Mouse (Mus musculus): ENCODE measurements around the gene Ribc2.

The Ribc2 gene

DNA sequence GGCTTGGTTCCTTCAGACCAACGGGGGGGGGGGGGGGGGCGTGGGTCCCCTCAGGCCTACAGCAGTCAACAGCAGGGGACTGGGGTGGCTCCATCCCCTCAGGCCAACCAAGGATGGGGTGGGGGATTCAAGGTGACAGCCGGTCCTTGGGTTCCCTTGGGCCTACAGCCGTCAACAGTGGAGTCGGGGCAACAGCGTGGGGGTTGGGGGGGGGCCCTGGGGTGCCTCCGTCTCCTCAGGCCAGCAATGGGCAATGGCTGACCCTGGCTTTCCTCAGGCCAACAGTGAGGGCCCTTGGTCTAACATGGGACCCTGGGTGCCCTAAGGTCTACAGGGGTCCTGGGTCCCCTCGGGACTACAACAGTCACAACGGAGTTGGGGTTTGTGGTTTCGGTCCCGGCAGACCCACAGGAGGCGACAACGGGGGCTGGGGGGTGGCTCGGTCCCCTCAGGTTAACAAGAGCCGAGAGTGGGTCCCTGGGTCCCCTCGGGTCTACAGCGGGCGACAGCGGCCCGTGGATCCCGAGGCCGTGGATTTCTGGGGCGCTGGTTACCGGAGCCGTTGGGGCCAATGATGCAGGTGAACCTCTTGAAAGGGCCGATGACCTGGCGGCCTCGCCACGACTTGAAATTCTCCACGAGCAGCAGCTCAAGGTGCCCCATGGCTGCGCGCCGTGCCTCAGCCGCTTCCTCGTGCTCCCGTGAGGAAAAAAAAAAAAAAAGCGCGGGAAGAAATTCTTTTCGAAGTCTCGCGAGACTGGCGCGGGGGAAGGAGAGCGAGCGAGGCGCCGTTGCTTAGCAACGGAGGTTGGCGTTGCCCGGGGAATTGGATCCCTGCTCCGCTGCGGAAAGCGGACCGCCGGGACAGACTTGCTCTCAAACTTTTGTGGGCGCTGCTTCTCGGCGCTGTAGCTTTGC is at the start of gene Ribc2, which contains the start of gene Smc1b:
TSS of gene Ribc2 (plus strand) at position 804 of the 918 bp plus-strand sequence.
TSS of gene Smc1b (minus strand) at position 690 of the 918 bp plus-strand sequence.
- peak; percentile 77 for DNase-seq

DNA sequence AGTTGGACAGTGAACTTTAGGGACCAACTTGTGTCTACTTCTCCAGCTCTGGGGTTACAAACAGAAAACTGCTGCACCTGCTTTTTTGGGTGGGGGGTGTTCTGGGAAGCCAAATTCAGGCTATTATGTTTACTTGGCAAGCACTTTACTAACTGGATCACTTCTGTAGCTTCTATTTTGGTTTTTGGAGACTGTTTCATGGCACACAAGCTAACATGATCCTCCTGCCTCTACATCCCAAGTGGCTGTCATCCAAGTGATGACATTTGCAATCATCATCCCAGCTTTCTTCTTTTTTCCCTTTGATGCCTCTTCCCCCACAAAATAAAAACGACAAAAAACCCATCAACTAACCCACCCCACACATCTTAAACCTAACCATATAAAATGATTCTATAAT is 46.2 kb upstream of the Ribc2 start:
- DNase-seq = no peak

DNA sequence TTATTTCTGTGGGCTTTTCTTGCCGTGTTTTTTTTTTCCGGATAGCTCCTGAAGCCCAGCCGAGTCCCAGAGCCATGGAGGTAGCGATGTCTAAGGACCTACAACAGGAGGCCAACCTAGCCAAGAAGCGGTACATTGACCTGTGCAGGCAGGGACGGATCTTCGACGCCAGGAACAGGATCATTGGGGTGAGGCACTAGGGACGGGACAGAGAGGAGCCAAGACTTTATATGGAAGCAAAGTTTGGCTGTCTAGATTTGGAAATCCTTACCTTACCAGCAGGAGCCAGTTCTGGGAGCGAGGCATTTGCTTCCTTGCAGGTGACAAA is 279 bp downstream of the Ribc2 start:
- no peak for DNase-seq

DNA sequence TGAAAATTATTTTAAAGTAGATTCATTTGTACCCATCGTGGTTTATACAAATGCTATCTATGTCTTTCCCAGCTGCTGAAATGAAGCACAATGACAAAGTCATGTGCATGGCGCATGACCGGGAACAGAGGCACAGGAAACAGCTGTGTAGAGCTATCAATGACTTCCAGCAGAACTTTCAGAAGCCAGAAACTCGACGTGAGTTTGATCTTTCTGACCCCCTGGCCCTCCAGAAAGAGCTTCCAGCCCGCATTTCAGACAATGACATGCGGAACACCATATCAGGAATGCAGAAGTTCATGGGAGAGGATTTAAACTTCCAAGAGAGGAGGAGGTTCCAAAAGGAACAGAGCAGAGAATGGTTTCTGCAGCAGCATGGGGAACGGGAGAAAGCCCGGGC is 3.3 kb downstream of the Ribc2 start:
- DNase-seq = no peak

DNA sequence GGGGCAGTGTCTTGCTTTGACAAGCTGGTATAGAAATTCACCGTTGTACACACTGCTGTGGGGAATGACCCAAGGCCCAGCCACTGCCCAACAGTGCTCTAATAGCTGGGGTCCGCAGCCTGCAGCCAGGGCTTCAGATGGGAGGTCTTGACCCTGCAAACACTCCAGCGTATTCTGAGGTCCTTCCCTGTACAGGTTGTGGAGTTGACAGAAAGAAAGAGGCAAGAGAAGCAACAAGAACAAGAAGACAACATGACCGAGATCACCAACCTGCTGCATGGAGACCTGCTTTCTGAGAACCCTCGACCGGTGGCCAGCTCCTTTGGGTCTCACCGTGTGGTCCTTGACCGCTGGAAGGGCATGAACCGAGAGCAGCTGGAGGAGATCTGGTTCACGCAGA is 9.4 kb downstream of the Ribc2 start:
- no peak for DNase-seq

DNA sequence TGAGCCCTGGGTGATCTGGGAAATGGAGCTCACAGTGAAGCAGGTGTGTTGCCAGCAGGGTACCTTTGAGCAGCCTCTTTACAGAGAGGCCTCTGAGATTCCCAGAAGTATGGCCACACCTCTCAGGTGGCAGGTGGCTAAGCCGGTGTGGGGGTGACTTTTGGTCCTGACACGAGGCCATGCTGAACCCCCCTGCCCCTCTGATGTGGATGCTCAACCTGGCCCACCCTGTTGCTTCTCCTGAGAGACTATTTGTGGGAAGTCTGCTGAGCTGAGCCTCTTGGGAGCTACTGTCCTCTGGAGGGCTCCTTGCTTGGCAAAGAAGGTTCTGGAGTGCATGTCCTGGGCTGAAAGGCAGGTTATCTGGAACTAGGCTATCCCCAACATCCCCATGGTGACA is 10.6 kb downstream of the Ribc2 start:
- no peak for DNase-seq

DNA sequence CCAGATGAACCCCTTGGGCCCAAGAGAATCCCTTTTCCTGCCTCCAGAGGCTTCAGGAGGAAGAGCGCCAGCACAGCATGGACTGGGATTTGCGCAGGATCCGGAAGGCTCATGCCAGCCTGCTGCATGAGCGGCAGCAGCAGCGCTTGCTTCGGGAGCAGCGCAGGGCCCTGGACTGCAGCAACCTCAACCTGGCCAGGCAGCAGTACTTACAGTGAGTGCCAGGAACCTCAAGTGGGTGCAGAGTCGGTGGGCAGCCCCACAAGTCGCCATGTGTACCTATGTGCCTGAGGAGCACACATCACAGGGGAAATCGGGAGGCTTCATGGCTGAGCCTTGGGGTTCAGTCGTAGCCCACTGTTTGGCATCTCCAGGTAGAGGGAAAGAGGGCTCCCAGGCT is 11.3 kb downstream of the Ribc2 start:
- DNase-seq = no peak

DNA sequence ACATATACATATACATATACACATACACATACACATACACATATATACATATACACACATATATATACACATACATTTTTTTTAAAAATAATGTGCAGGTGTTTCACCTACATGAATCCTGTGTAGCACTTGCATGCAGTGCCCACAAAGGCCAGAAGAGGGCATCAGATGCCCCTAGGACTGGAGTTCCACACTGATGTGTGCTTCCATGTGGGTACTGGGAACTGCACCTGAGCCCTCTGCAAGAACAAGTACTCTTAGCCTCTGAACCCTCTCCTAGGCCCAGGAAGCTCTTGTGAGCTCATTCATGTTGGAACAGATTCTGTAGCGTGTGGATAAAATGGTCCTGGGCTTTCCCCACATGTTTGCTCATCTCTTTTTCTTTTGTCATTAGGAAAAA is 11.9 kb downstream of the Ribc2 start:
- DNase-seq = no peak

DNA sequence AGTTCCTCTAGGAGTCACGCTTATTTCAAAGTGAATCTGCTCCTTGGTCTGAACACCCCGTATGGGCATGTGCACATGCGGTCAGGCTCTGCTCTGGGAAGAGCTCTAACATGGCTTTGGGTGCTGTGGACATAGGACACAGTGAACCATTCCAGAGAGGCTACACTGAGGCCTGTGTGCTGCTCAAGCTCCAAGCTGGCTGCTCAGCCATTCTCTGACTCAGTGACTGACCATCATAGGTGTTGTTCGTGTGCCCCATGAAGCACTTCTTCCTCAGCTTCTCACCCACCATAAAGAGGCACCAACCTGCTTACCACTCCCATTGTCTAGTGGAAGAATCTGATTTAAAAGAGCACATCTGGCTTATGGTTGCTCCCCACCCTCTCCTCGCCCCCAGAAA is 12.4 kb downstream of the Ribc2 start:
- no peak for DNase-seq

DNA sequence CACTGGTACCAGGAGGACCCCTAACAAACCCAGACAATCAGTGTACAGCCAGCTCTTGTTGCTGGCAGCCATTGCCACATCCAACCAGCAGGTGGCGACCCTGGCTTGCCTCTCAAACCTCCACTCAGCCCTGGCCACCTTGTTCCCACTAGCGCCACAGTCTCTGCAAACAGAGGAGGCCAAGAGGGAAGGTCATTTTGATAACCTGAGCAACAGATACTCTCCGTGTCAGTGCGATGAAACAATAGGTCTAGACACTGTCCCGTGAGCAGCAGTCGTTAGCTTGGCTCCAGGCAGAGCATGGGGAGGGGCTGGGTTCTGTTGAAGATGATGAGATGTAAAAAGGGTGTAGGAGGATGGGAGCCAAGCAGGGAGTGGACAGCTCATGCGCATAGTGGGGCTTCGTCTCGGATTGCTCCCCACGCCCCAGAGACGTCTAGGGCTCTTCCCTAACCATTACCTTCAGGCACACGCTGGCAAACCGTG is 19.6 kb downstream of the Ribc2 start:
- peak; percentile 80 for DNase-seq

DNA sequence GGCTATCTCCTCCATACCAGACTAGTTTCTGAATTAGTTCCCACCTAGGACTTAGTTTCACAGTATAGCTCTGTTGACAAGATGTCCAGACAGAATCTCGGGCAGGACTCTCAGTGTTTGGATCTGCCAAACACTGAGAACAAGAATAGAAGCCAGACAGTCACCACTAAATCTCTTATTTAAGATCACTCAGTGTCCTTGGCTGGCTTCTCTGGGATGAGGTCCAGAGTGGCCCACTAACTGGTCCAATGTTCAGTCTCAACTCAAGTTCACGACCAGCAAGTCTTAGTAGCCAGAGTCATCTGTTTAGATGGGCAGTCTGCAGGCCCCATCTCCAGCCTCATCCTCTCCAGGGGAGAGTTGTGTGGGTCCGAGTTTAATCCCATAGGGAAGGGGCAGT is 20.7 kb downstream of the Ribc2 start:
- peak; percentile 27 for DNase-seq

DNA sequence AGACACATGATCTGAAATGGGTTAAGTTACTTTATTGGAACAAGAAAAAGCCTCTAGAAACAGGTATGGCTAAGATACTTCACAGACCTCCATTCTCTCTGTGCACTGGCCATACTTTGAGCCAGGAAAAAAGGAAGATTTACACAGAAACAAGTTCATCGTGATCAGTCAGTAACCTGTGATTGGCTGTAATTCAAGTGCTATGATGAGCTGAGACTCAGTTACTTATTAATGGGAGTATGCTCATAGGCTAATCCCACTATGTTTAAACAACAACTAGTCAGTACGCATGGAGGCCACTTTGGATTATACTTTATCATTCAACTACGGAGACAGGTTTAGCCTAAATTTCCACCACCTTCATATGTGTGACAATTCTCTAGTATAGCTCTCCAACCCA is 22.2 kb downstream of the Ribc2 start:
- DNase-seq = peak; percentile 47

DNA sequence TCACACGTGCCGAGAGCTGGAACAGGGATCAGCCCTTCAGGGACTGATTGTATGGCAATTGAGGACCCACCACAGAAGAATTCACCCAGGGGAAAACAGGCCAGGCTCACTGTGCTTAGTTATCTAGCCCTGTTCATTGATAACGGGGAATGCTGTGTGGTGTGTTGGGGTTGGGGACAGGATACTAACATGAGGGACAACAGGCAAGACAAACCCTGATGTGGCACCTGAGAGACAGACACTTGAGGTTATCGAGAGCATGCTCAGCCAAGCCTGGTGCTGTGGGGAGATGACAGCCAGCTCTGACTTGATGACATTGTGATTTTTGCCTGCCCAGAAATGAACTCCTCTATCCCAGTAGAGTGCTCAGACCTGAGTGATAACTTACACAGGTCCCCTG is 24.3 kb downstream of the Ribc2 start:
- no peak for DNase-seq

DNA sequence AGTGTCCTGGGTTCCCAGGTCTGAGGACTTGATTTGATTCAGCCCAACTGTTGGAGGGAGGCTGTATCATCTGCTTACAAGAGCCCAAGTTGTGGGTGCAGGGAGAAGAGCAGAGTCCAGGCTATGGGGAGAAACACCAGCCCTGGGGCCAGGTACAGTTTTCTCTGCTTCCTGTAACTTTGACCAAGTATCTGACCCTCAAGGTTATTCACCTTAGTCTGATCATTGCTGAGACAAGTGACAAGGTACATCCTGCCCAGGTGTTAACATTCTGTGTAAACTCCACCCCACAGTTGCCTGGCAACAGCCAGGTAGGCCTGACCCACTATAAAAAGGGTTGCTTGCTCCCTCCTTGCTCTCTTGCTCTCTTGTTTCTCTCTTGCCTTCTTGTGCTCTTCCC is 29.5 kb downstream of the Ribc2 start:
- no peak for DNase-seq

DNA sequence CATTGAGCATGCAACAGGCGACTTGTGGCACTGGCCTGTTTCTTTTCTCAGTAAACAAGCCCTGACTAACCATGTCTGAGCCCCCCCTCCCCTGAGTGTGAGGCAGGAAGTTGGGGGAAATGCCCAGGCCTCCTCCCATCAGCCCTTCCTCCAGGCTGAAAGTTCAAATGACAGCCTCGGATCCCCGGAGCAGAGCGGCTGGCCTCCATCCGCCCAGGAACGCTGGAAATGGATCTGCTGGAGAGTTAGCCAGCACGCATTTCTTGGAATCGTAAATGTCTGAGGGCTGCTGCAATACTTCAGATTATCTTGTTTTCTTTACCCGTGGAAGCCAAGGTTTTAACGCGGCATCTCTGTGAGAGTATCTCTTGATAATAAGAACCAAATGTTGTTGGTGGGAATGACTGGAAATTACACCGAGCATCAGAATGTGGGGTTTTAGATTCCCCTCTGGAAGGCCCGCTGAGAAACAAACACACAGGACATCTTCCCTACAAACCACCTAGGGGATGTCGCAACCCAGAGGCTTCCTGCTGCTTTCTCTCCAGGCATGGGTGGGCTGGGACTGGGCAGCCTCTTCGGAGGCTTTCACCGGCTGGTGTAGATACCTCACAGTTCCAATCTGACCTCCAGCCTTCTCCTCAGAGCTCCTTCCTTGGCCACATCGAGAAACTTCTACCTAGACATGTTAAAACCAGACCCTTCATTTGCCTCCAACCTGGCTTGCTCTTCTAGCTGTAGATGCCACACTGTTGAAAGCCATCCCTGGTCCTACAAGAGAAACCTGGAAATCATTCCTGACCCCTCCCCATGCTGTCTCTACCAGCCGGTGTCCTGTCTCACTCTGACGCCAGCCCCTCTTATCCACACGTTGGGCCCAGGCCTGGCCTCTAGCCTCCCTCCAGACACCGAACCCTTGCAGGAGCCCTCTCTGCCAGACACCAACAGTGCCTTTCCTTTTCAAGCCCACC is 31.1 kb downstream of the Ribc2 start:
- DNase-seq = peak; percentile 67

DNA sequence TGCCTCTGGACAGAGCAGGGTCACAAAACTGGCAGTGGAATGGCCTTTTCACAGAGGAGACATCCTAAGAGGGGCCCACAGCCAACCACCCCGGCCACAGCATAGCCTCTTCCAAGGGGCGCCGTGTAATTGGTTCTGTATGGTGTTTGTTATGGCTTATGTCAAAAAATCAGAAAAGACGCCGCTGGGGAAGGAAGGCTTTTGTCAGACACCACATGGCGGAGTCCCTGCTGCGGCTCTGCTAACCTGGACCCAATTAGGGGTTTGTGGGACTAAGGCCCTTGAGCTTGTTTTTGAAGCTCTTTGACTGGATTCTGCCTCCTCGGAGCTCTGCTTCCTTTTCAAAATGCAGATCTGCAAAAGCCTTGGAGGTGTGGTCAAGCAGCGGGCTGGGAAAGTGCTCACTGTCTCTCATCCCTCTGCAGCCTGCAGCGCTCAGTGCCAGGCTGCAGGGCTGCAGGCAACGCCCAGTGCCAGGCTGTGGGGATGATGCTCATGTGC is 34.6 kb downstream of the Ribc2 start:
- DNase-seq = no peak

DNA sequence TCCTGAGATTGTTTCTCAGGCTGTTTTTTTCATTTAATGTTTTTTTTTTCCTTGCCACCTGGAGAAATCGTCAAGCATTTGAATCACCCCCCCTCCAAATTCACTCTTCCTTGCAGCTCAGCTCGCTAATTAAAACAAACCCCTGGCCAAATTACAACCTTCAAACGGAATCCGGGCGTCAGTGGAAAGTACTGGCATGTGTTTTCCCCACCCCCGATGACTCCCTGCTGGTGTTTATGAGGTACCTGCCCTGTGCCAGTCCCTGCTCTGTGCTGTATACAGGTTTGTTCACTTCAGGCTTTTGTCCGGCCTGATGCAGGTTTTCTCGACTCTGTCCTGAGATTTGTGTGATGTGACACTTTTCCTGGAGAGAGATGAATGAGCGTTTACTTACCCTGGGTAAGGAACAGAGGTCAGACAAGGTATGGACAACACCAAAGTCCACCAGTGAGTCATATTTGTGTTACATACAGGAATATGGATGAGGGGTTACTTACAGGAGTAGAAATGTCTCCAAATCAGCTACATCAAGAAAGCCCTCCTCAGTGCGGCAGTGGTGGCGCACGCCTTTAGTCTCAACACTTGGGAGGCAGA is 35.3 kb downstream of the Ribc2 start:
- no peak for DNase-seq

DNA sequence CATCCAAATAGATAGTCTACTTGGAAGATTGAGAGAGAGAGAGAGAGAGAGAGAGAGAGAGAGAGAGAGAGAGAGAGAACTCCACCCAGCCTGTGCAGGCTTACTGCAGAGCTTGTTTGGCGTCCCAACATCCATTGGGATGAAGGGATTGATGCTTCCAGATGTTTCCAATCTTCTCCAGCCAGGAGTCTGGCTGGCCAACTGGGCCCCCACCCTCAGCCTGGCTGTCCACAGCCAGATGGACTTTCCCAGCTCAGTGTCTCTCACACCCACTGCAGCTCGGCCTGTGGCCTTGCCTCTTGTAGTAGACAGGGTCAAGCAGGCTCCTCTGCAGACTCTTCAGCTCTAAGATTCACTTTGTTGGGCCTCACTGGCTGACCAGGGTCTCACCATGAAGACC is 40.2 kb downstream of the Ribc2 start:
- DNase-seq = peak; percentile 41

DNA sequence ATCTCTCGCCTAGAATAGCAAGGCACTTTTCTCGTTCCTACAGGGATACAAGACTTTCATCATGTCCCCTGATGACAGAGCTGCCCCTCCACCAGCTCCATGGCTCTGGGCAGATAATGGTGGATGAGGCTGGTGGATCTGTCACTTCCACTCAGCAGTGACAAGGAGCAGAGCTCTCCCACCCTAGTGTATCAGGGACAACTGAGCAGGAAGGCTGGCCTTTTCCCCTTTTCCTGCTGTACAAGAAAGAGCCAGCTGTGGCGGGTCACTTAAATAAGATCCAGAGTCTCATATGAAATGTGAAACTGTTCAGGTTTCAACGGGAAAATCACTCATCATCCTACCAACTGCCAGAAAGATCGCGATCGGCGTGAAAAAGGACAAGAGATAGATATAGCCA is 41.5 kb downstream of the Ribc2 start:
- DNase-seq = no peak

DNA sequence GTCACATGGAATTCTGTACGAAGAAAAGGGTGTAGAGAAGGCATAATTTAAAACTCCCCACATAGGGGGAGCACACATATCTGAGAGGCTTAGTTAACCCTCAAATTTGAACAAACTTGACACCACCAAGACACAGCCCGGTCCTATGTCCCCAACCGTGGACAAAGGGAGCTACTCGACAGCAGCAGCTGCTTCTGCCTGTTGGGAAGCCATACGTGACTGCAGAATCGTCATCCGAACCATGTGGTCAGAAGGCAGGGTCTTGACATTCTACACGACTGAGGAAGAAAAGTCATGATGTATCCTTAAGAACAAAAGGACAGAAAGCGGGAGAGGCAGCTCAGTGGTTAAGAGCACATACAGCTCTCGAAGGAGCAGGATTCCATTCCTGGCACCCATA is 42.2 kb downstream of the Ribc2 start:
- DNase-seq = no peak

DNA sequence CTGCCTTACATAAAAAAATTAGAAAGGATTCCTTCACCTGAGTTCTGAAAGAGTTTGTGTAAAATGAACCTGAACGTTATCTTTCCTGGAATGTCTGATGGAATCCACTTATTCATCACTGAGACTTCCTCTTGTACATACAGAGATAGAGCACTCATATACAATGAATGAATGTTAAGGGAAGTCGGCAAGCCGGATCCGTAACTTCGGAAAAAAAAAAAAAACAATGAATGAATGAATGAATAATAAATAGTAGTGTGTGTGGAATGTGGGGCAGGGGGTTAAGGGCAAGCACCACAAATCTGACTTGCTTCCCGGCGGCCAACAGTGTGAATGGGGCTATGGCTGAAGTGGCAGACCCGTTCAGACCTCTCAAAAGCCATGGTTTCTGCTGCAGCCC is 45.7 kb downstream of the Ribc2 start:
- DNase-seq = peak; percentile 57

DNA sequence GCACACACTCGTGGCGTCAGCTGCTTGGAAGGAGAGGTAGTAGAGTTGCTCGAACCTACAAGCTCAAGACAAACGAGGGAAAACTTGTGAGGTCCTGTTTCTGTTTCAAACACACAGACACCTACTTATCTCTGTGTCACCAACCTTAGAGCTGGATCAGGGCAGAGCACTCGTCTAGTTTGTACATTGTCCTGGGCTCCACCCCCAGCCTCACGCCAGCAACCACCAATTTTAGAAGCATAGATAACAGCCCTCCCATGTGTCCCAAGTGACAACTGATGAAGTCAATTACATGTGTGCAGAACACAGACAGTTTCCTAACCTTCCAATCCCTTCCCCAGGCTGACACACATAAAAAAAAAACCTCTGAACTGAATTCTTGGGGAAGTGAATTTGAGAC is 46.3 kb downstream of the Ribc2 start:
- no peak for DNase-seq

Data from kidney, postnatal 14 days (tissue).